Mouse (Mus musculus): ENCODE results near the gene Apoe.

Apoe gene

GRCm38 (mm10) chr7:19664955-19665841, 33.8 kb downstream of the Apoe start, which contains the start of gene Clptm1:
Gene Clptm1, minus strand, starts transcription at chr7:19665033.
- peak; percentile 96 for DNase-seq (ENCODE audit: low spot score)

DNA sequence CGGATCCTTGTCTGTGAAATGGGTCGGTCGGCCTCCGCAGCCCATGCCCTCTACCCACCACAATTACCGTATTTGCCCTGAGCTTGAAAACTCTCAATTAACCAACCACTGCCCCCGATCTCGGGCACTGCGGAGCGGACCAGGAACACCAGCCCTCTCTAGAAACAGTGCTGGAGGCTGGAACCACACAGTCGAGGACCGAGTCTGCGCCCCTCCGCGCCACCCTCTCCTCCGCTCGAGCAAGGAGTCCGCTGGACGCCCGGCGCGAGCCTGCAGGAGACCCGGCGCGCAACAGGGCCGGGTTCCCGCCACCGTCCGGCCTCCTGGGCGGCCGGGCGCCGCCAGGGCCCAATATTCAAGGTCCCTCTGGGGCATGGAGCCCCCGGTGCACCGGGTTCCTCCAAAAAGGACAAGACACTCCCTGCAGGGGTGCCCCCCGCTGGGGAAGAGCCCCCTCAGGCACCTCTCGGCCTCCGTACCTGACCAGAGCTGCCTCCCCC, 34.5 kb downstream of the Apoe start:
- DNase-seq (ENCODE audit: low spot score) = no peak

DNA sequence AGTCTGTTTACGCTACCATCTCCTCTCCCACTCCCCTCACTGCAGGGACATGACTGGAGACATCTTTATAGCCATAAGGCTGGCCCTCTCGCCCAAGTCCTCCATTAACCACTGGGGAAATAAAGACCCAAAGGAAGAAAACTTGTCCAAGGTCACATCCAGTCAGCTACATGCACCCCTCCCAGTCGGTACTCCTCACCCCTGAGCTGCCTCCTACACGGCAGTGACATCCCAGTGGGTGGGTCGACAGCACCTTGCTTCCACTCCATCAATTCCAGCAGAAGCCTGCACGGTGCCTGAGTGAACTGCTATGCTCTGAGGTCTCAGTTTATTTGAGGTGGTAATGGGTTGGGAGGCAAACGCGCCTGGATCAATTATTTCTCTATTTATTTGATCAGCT, 35.0 kb downstream of the Apoe start:
- DNase-seq (ENCODE audit: low spot score) = peak; percentile 17

DNA sequence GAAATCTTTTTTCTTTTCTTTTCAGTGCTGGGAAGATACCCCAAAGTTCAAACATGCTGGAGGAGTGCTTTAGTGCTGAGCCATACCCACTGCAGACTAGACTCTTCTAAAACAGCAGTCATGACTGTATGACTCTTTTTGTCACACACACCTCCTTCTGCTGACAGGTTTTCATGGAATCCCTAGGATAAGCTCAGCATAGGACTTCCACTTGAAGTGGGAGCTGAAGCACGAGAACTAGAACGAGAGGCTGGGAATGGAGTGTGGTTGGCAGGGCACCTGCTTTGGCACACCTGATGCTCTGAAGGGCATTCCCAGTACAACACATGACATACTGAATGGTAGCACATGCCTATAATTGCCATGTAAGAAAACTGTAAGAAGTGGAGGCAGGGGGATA, 46.4 kb downstream of the Apoe start:
- DNase-seq (ENCODE audit: low spot score) = no peak

DNA sequence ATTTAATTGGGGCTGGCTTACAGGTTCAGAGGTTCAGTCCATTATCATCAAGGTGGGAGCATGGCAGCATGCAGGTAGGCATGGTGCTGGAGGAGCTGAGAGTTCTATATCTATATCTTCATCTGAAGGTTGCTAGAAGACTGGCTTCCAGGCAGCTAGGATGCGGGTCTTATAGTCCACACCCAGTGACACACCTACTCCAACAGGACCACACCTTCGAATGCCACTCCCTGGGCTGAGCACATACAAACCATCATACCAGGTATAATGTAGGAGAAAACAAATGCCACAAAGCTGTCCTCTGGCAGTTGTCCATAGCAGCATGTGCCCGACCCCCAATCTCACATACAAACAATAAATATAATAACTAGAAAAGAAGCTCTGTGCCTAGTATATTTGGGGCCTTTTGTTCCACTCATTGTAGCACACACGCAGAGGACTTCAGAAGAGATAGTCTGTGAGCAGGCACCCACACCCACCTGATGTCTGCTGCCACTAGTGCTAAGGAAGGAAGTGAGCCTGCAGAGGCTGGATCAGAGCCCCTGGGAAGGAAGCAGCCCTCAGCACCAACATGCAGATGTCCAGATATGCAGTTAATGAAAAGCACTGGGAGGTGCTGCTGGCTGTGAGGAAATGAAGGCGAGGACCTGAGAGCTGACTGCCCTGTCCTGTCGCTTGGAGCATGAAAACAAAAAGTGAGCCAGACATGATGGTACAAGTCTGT, 47.8 kb downstream of the Apoe start:
- no peak for DNase-seq (ENCODE audit: low spot score)

Measured in spleen, adult 12 weeks (tissue).